Mouse (Mus musculus) brown adipose tissue, adult 24 weeks (tissue): ENCODE results near the gene Usp44. TPM values are rescaled to one million over a fixed set of nuclear protein-coding genes. Genes with fewer than 3 reads are reported as not detected.
"Not testable (repeated sequence)": the region's sequence is repeated elsewhere in the genome, so short reads cannot be mapped to it uniquely, and the experiment has no call there.

ENCODE experiments used
- H3K27ac ChIP-seq: fragments of 200-500 bp; replicated peaks from 2 replicates; pipeline ENCODE4 v1.5.1; 2012; ENCODE audit warnings: low read depth, mild to moderate bottlenecking, low read length
- H3K4me1 ChIP-seq: fragments of 200-500 bp; 2 replicates; pipeline ENCODE4 v1.6.1; 2012; ENCODE audit warnings: low read length, mixed read lengths; ENCODE audit not compliant: control insufficient read depth, insufficient read depth, insufficient read length
- H3K4me3 ChIP-seq: fragments of 200-500 bp; 2 replicates; pipeline ENCODE4 v1.5.1; 2012; ENCODE audit warnings: low read depth, mild to moderate bottlenecking, low read length, moderate library complexity; ENCODE audit not compliant: insufficient read depth
- polyA plus RNA-seq: library from polyadenylated mRNA; stranded (reverse); fragments of >200 nt; gene quantifications from 2 replicates; pipeline ENCODE4 v1.2.4, GENCODE M21; 2012; ENCODE audit not compliant: missing spikeins, insufficient read depth, insufficient read length

Gene Usp44
- polyA plus RNA-seq: not detected in 2 replicates

GRCm38 (mm10) chr10:93830931-93831729 is at the start of gene Usp44:
TSS of gene Usp44 (plus strand) at chr10:93831555.
- Histone ChIP-seq H3K4me3 (peak within 1 kb of the TSS; percentile 17; the same call in 1 of the 2 replicates), H3K4me1 (no peaks in the 10 kb centered on the region), H3K27ac (no peak within 1 kb of the TSS)

GRCm38 (mm10) chr10:93783216-93784013 is 47.9 kb upstream of the Usp44 start:
- Histone ChIP-seq H3K27ac (no peak overlapping the region), H3K4me1 (no peaks in the 10 kb centered on the region), H3K4me3 (no peak overlapping the region)

GRCm38 (mm10) chr10:93799711-93800362 is 31.5 kb upstream of the Usp44 start:
- Histone ChIP-seq H3K4me3 (no peak overlapping the region), H3K4me1 (no peaks in the 10 kb centered on the region), H3K27ac (peak overlapping the region; percentile 72; the same call in 1 of the 2 replicates)

GRCm38 (mm10) chr10:93800363-93800722 is 31.0 kb upstream of the Usp44 start:
- H3K4me3 ChIP-seq: no peak overlapping the region
- no peaks in the 10 kb centered on the region for H3K4me1 ChIP-seq
- peak overlapping the region; percentile 72 for H3K27ac ChIP-seq

- Histone ChIP-seq H3K27ac (peak overlapping the region; percentile 50), H3K4me3 (no peak overlapping the region), H3K4me1 (no peaks in the 10 kb centered on the region)
Observed at GRCm38 (mm10) chr10:93800895-93801294, 30.5 kb upstream of the Usp44 start.

- Histone ChIP-seq H3K4me3 (no peak overlapping the region), H3K27ac (no peak overlapping the region), H3K4me1 (no peaks in the 10 kb centered on the region)
Observed at GRCm38 (mm10) chr10:93803199-93803598, 28.2 kb upstream of the Usp44 start.

GRCm38 (mm10) chr10:93809438-93809837 is 21.9 kb upstream of the Usp44 start:
- H3K27ac ChIP-seq, H3K4me3 ChIP-seq, H3K4me1 ChIP-seq: not testable (repeated sequence)

- no peak overlapping the region for H3K4me3 ChIP-seq
Observed at GRCm38 (mm10) chr10:93810590-93811185, 20.7 kb upstream of the Usp44 start.

GRCm38 (mm10) chr10:93812098-93812497 is 19.3 kb upstream of the Usp44 start:
- Histone ChIP-seq H3K27ac (no peak overlapping the region), H3K4me1 (no peaks in the 10 kb centered on the region), H3K4me3 (no peak overlapping the region)

More at GRCm38 (mm10) chr10:93810590-93811185, 20.7 kb upstream of the Usp44 start:
- H3K4me1 ChIP-seq: no peaks in the 10 kb centered on the region
- H3K27ac ChIP-seq: no peak overlapping the region

GRCm38 (mm10) chr10:93812774-93813415 is 18.5 kb upstream of the Usp44 start:
- no peaks in the 10 kb centered on the region for H3K4me1 ChIP-seq
- no peak overlapping the region for H3K27ac ChIP-seq
- H3K4me3 ChIP-seq: no peak overlapping the region

GRCm38 (mm10) chr10:93813755-93814154 is 17.6 kb upstream of the Usp44 start:
- no peak overlapping the region for H3K4me3 ChIP-seq
- H3K4me1 ChIP-seq: no peaks in the 10 kb centered on the region
- no peak overlapping the region for H3K27ac ChIP-seq

GRCm38 (mm10) chr10:93818661-93819060 is 12.7 kb upstream of the Usp44 start:
- no peak overlapping the region for H3K4me3 ChIP-seq
- no peaks in the 10 kb centered on the region for H3K4me1 ChIP-seq
- H3K27ac ChIP-seq: no peak overlapping the region

- H3K4me1 ChIP-seq: no peaks in the 10 kb centered on the region
- no peak overlapping the region for H3K4me3 ChIP-seq
- H3K27ac ChIP-seq: no peak overlapping the region
Observed at GRCm38 (mm10) chr10:93829898-93830831, 1.2 kb upstream of the Usp44 start.
